Mouse (Mus musculus) liver, embryonic 13.5 days (tissue): ENCODE data around the gene Elovl3. TPM values are rescaled to one million over a fixed set of nuclear protein-coding genes. Genes with fewer than 3 reads are reported as not detected.

Experiments
- ATAC-seq: fragments of 200-750 bp; cut with Nextera tagmentation; 2 replicates; pipeline ENCODE4 v1.8.0; 2017; ENCODE audit warnings: low read depth, mild to moderate bottlenecking, moderate number of reproducible peaks, moderate library complexity
- DNase-seq: peaks from one replicate; pipeline ENCODE4 v3.0.0; 2022
- H3K27ac ChIP-seq: fragments of 300-500 bp; sonication (generic); 2 replicates; pipeline ENCODE4 v1.5.1; 2015; ENCODE audit warnings: moderate library complexity, mild to moderate bottlenecking, inconsistent platforms
- H3K27me3 ChIP-seq: fragments of 300-500 bp; sonication (generic); 2 replicates; pipeline ENCODE4 v1.6.1; 2015; ENCODE audit warnings: mild to moderate bottlenecking, inconsistent platforms
- H3K36me3 ChIP-seq: fragments of 300-500 bp; sonication (generic); 2 replicates; pipeline ENCODE4 v1.6.1; 2015; ENCODE audit warnings: mild to moderate bottlenecking, inconsistent platforms
- H3K4me1 ChIP-seq: fragments of 300-500 bp; sonication (generic); replicated peaks from 2 replicates; pipeline ENCODE4 v1.6.1; 2015; ENCODE audit warnings: inconsistent platforms
- H3K4me2 ChIP-seq: fragments of 300-500 bp; sonication (generic); 2 replicates; pipeline ENCODE4 v1.6.1; 2015; ENCODE audit warnings: inconsistent platforms, mild to moderate bottlenecking, moderate library complexity
- H3K4me3 ChIP-seq: fragments of 300-500 bp; sonication (generic); replicated peaks from 2 replicates; pipeline ENCODE4 v1.5.1; 2015; ENCODE audit warnings: mild to moderate bottlenecking, inconsistent platforms
- H3K9ac ChIP-seq: fragments of 300-500 bp; sonication (generic); 2 replicates; pipeline ENCODE4 v1.6.1; 2015; ENCODE audit warnings: mild to moderate bottlenecking, inconsistent platforms
- H3K9me3 ChIP-seq: fragments of 300-500 bp; sonication (generic); replicated peaks from 2 replicates; pipeline ENCODE4 v1.6.1; 2016; ENCODE audit warnings: inconsistent platforms
- WGBS: fragments of 180-500 bp; shearing (Covaris S2); methylation state at CpG from one replicate; pipeline ENCODE4 v1.1.7; 2015; ENCODE audit not compliant: insufficient replicate concordance; 5-methylcytosine and 5-hydroxymethylcytosine counted together
- polyA plus RNA-seq: library from polyadenylated mRNA; unstranded; fragments of >200 nt; fragmentation: Nextera tagmentation; extraction: Ambion mirVana; gene quantifications from 2 replicates; pipeline ENCODE4 v1.2.1, GENCODE M21; 2015

Elovl3 gene
- polyA plus RNA-seq, 1 experiment from 2014 or later = not detected

DNA sequence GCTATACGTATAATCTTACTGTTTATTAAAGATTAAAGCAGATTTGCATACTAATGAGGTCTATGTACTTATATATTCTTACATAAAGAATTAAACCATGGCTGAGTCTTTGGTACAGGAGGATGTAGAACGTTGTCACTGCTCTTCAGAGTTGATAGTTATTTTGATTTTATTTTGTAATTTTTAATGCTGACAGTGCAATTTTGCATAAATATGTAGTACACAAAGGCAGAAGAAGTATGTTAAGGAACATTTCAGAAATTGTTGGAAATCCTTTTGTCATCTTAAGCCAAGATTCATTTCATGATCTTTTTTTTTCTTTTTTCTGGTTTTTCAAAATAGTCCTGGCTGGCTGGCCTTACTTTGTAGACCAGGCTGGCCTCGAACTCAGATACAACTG, 37.7 kb downstream of the Elovl3 start:
- Histone ChIP-seq H3K27ac (no peak overlapping the region), H3K36me3 (peaks cover 44% of the 10 kb centered on the region), H3K4me3 (no peak overlapping the region), H3K4me1 (no peaks in the 10 kb centered on the region), H3K9me3 (no peaks in the 10 kb centered on the region), H3K27me3 (no peaks in the 10 kb centered on the region), H3K4me2 (no peak overlapping the region), H3K9ac (no peak overlapping the region)
- no peak for ATAC-seq
- DNase-seq = no peak
- WGBS = 78% methylated on average over 3 of the region's 3 CpGs

DNA sequence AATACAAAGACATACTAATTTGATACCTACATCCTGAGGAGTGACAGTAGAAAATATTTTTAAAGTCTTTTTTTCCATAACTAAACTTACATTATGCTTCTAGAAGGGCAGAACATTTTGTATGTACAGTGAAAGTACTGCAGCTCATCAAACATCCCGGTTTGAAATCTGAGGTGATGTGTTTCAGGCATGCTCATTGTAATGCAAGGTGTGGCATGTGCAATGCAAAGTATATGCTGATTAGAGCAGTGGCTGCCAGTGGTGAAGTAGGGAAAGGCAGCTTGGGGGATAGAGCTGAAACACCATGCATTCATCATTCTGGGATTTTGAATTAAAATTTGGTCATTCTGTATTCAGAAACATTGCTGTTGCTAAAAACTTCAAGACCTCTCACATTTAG, 38.2 kb downstream of the Elovl3 start:
- Histone ChIP-seq H3K27me3 (no peaks in the 10 kb centered on the region), H3K4me3 (no peak overlapping the region), H3K9ac (no peak overlapping the region), H3K36me3 (peaks cover 40% of the 10 kb centered on the region), H3K4me2 (no peak overlapping the region), H3K9me3 (no peaks in the 10 kb centered on the region), H3K4me1 (no peaks in the 10 kb centered on the region), H3K27ac (no peak overlapping the region)
- DNase-seq = no peak
- no peak for ATAC-seq
- WGBS = 71% methylated on average over 1 of the region's 1 CpGs

- Histone ChIP-seq H3K9me3 (no peaks in the 10 kb centered on the region), H3K4me1 (no peaks in the 10 kb centered on the region), H3K4me3 (no peak overlapping the region), H3K27ac (no peak overlapping the region), H3K9ac (no peak overlapping the region), H3K4me2 (no peak overlapping the region), H3K27me3 (no peaks in the 10 kb centered on the region), H3K36me3 (peaks cover 23% of the 10 kb centered on the region)
- DNase-seq = no peak
- ATAC-seq = no peak
- 66% methylated on average over 5 of the region's 5 CpGs for WGBS
These were observed 40.8 kb downstream of the Elovl3 start for GRCm38 (mm10) chr19:46172541-46172940.

GRCm38 (mm10) chr19:46175173-46175572, 43.5 kb downstream of the Elovl3 start:
- no peaks in the 10 kb centered on the region for H3K4me1 ChIP-seq
- no peak overlapping the region for H3K9ac ChIP-seq
- no peak overlapping the region for H3K4me3 ChIP-seq
- no peak for DNase-seq
- no peaks in the 10 kb centered on the region for H3K9me3 ChIP-seq
- H3K27ac ChIP-seq = no peak overlapping the region
- H3K27me3 ChIP-seq = no peaks in the 10 kb centered on the region
- H3K36me3 ChIP-seq = peaks cover 21% of the 10 kb centered on the region
- ATAC-seq = no peak
- no peak overlapping the region for H3K4me2 ChIP-seq

- no peaks in the 10 kb centered on the region for H3K9me3 ChIP-seq
- no peak overlapping the region for H3K27ac ChIP-seq
- H3K36me3 ChIP-seq = peaks cover 8% of the 10 kb centered on the region; the same call in 1 of the 2 replicates
- no peak overlapping the region for H3K4me2 ChIP-seq
- H3K4me1 ChIP-seq = no peaks in the 10 kb centered on the region
- WGBS = 63% methylated on average over 5 of the region's 5 CpGs
- H3K27me3 ChIP-seq = no peaks in the 10 kb centered on the region
- no peak overlapping the region for H3K4me3 ChIP-seq
- ATAC-seq (no peak), DNase-seq (no peak)
- H3K9ac ChIP-seq = no peak overlapping the region
These were observed 45.3 kb downstream of the Elovl3 start for GRCm38 (mm10) chr19:46177046-46177445.

GRCm38 (mm10) chr19:46180274-46180673, 48.6 kb downstream of the Elovl3 start:
- Histone ChIP-seq H3K36me3 (peaks cover 5% of the 10 kb centered on the region; the same call in 1 of the 2 replicates), H3K4me3 (no peak overlapping the region), H3K4me1 (no peaks in the 10 kb centered on the region), H3K27me3 (no peaks in the 10 kb centered on the region), H3K9ac (no peak overlapping the region), H3K4me2 (no peak overlapping the region), H3K9me3 (no peaks in the 10 kb centered on the region), H3K27ac (no peak overlapping the region)
- ATAC-seq (no peak), DNase-seq (no peak)
- WGBS = 67% methylated on average over 2 of the region's 2 CpGs

GRCm38 (mm10) chr19:46182241-46182640, 50.5 kb downstream of the Elovl3 start:
- peaks cover 7% of the 10 kb centered on the region for H3K4me1 ChIP-seq
- no peak overlapping the region for H3K4me3 ChIP-seq
- peaks cover 5% of the 10 kb centered on the region; the same call in 1 of the 2 replicates for H3K36me3 ChIP-seq
- ATAC-seq (no peak), DNase-seq (no peak)
- WGBS = 88% methylated on average over 3 of the region's 3 CpGs
- no peak overlapping the region for H3K4me2 ChIP-seq
- no peaks in the 10 kb centered on the region for H3K9me3 ChIP-seq
- H3K9ac ChIP-seq = no peak overlapping the region
- no peaks in the 10 kb centered on the region for H3K27me3 ChIP-seq
- no peak overlapping the region for H3K27ac ChIP-seq

Other genes with a start within 250 kb of the Elovl3 start
- gene Armh3, start 133.4 kb upstream of the Elovl3 start, polyA plus RNA-seq = 4.3 and 5.6 TPM in 2 replicates
- 2.7 and 2.9 TPM in 2 replicates for gene Hps6, start 128.4 kb upstream of the Elovl3 start, polyA plus RNA-seq
- 19.5 and 23.8 TPM in 2 replicates for gene Pprc1, start 87.0 kb upstream of the Elovl3 start, polyA plus RNA-seq
- 31.9 and 34.9 TPM in 2 replicates for gene Ldb1, start 86.7 kb upstream of the Elovl3 start, polyA plus RNA-seq
- gene Nolc1, start 56.0 kb upstream of the Elovl3 start, polyA plus RNA-seq = 105 and 118 TPM in 2 replicates
- 0.17 and 0.25 TPM in 2 replicates for gene Pitx3, start 16.4 kb downstream of the Elovl3 start, polyA plus RNA-seq
- 18.1 and 20.1 TPM in 2 replicates for gene Gbf1, start 20.6 kb downstream of the Elovl3 start, polyA plus RNA-seq
- 3.9 and 4.3 TPM in 2 replicates for gene Nfkb2, start 172.4 kb downstream of the Elovl3 start, polyA plus RNA-seq
- 5.8 and 7.1 TPM in 2 replicates for gene Psd, start 195.3 kb downstream of the Elovl3 start, polyA plus RNA-seq
- gene Fbxl15, start 196.3 kb downstream of the Elovl3 start, polyA plus RNA-seq = 11.2 and 12.1 TPM in 2 replicates
- gene Cuedc2, start 206.8 kb downstream of the Elovl3 start, polyA plus RNA-seq = 85.6 and 86.7 TPM in 2 replicates
- 10.6 and 12.3 TPM in 2 replicates for gene Mfsd13a, start 209.2 kb downstream of the Elovl3 start, polyA plus RNA-seq
- 0.44 and 0.59 TPM in 2 replicates for gene 2310034G01Rik, start 218.4 kb downstream of the Elovl3 start, polyA plus RNA-seq